Mouse (Mus musculus) lung, postnatal 4 days (tissue): ENCODE results near the gene Catspere2.

Experiments
- DNase-seq, 2 experiments: peaks; one replicate each; pipeline ENCODE4 v3.0.0; 2021

The Catspere2 gene

DNA sequence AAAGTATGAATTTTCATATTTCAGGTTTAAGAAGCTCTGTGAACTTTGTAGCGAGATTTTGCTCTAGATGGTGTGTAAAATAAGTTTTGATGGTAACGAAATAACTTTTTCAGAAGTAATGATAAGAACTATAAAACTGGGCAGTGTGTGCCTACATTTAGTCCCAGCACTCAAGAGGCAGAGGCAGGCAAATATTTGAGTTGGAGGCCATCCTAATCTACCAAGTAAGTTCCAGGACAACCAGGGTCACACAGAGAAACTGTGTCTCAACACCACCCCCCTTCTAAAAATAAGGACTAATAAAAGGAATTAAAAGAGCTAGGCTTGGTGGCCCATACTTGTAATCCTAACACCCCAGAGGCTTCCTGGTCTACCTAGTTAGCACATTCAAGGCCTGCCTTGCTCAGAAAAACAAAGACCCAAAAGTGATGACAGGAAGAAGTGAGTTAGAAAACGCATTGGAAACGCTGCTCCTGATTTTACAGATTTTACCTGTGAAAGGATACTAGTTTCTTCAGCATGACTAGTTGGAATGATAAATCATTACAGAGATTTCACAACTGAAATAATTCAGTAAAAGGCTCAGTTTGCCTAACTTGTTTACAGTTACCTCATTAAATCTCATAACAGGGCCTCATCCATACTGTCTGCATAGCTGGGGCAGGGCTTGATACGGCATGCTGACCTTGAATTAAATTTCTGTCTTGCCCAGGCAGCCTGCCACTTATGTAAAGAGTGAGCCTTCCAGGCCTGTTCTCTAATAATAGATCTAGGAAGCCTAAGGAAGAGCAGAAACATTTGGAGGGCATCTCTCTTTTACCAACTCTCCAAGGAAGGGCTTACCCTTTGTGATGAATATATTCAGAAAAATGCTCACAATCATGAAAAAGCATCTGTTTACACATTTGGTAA lies 236.2 kb downstream of the Catspere2 start:
- no peak for DNase-seq
